Mouse (Mus musculus) liver, postnatal 0 days (tissue): ENCODE results near the gene Omd. TPM values are rescaled to one million over a fixed set of nuclear protein-coding genes. Genes with fewer than 3 reads are reported as not detected.

ENCODE experiments used
- ATAC-seq: fragments of 200-750 bp; cut with Nextera tagmentation; 2 replicates; pipeline ENCODE4 v1.8.0; 2017; ENCODE audit warnings: mild to moderate bottlenecking, moderate library complexity
- DNase-seq: peaks from one replicate; pipeline ENCODE4 v3.0.0-alpha.2; 2016
- H3K27ac ChIP-seq: fragments of 300-500 bp; sonication (generic); 2 replicates; pipeline ENCODE4 v1.5.1; 2014; ENCODE audit warnings: antibody characterized with exemption, moderate library complexity, mild to moderate bottlenecking, low read depth
- H3K27me3 ChIP-seq: fragments of 300-500 bp; sonication (generic); 2 replicates; pipeline ENCODE4 v1.6.1; 2014; ENCODE audit warnings: low read length, control low read depth, mixed read lengths; ENCODE audit not compliant: insufficient read depth
- H3K36me3 ChIP-seq: fragments of 300-500 bp; sonication (generic); replicated peaks from 2 replicates; pipeline ENCODE4 v1.6.1; 2014; ENCODE audit warnings: mild to moderate bottlenecking, control low read depth, low read length, moderate library complexity, mixed read lengths; ENCODE audit not compliant: insufficient read depth
- H3K4me1 ChIP-seq: fragments of 300-500 bp; sonication (generic); 2 replicates; pipeline ENCODE4 v1.6.1; 2014; ENCODE audit warnings: antibody characterized with exemption, mild to moderate bottlenecking, control low read depth; ENCODE audit not compliant: insufficient read depth
- H3K4me2 ChIP-seq: fragments of 300-500 bp; sonication (generic); 2 replicates; pipeline ENCODE4 v1.6.1; 2014; ENCODE audit warnings: low read depth, mild to moderate bottlenecking, low read length, moderate library complexity, mixed read lengths
- H3K4me3 ChIP-seq: fragments of 300-500 bp; sonication (generic); 2 replicates; pipeline ENCODE4 v1.5.1; 2014; ENCODE audit warnings: low read depth, low read length
- H3K9ac ChIP-seq: fragments of 300-500 bp; sonication (generic); replicated peaks from 2 replicates; pipeline ENCODE4 v1.6.1; 2014; ENCODE audit warnings: mild to moderate bottlenecking, moderate library complexity
- H3K9me3 ChIP-seq: fragments of 300-500 bp; sonication (generic); 2 replicates; pipeline ENCODE4 v1.6.1; 2016; ENCODE audit warnings: mild to moderate bottlenecking, control low read depth, low read length, mixed read lengths
- CTCF ChIP-seq: sonication (generic); IDR thresholded peaks from 2 replicates; pipeline ENCODE4 v1.5.1; 2016; ENCODE audit warnings: antibody characterized with exemption, low read depth
- EP300 ChIP-seq: IDR thresholded peaks from 2 replicates; pipeline ENCODE4 v1.6.1; 2016; ENCODE audit warnings: antibody characterized with exemption, low read depth, mild to moderate bottlenecking
- WGBS: fragments of 180-500 bp; shearing (Covaris S2); extraction: QIAGEN DNeasy Blood & Tissue Kit; methylation state at CpG from one replicate; pipeline ENCODE4 v1.1.7; 2014; ENCODE audit not compliant: insufficient replicate concordance; 5-methylcytosine and 5-hydroxymethylcytosine counted together
- polyA plus RNA-seq: library from polyadenylated mRNA; unstranded; fragments of >200 nt; fragmentation: Nextera tagmentation; extraction: Ambion mirVana; gene quantifications from 2 replicates; pipeline ENCODE4 v1.2.1, GENCODE M21; 2015

Omd gene
- polyA plus RNA-seq, 1 experiment from 2014 or later, result 0.21 TPM

DNA sequence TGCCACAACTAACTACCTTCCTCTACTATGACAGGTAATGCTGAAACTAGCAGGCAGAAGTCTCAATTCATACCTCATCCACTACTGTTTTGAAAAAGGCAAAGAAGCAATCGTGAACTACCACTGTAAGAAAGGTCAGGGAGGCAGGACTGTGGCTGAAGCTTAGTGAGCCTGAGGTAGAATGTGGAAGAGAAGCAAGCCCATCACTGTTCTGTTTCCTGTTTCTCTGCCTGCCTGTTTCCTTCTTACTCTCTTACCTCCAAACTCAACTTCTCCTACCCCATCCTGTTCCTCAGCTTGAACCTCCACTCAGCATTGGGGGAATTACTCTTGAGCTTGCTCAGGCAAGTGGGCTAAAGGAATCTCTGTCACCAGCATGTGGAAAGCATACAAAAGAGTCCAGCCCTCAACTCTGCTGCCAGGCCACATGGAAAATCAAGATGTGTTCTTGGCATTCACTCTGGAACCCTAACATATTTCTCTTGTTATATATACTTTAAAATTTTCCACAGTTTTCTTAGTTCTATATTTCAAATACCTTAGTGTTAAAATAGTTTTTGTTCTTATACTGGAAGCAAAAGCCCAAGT, 34.6 kb upstream of the Omd start:
- WGBS, result 32% methylated on average over 1 of the region's 1 CpGs
- ATAC-seq (no peak), DNase-seq (no peak)
- no peak overlapping the region for H3K27ac ChIP-seq
- H3K4me1 ChIP-seq, result no peaks in the 10 kb centered on the region
- no peak overlapping the region for H3K4me3 ChIP-seq
- H3K36me3 ChIP-seq, result no peaks in the 10 kb centered on the region
- H3K9ac ChIP-seq, result no peak overlapping the region
- H3K9me3 ChIP-seq, result no peaks in the 10 kb centered on the region
- no peak overlapping the region for H3K4me2 ChIP-seq
- H3K27me3 ChIP-seq, result no peaks in the 10 kb centered on the region
- no peak for TF ChIP-seq EP300
- no peak for TF ChIP-seq CTCF

DNA sequence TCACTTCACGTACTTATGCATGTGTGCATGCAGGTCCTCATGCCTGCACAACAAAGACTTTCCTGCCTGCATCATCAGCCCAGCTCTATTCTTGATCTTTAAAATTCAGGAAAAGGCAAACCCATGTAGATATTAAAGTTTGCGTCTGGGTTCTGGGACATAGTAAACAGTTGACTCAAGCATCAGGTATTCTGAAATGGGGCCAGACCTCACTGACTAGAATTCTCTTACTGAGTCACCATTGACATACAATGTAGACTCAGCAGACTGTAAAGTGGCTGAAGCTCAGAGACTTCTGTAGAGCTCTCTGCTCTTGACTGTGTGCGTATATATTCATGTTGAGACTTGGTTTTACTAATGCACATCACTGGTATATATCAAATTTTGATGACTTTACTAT, 32.6 kb upstream of the Omd start:
- Histone ChIP-seq H3K9ac (no peak overlapping the region), H3K27ac (no peak overlapping the region), H3K9me3 (no peaks in the 10 kb centered on the region), H3K27me3 (no peaks in the 10 kb centered on the region), H3K36me3 (no peaks in the 10 kb centered on the region), H3K4me3 (no peak overlapping the region), H3K4me2 (no peak overlapping the region), H3K4me1 (no peaks in the 10 kb centered on the region)
- ATAC-seq (no peak), DNase-seq (no peak)
- 89% methylated on average over 3 of the region's 3 CpGs for WGBS
- no peak for TF ChIP-seq CTCF
- TF ChIP-seq EP300, result no peak

DNA sequence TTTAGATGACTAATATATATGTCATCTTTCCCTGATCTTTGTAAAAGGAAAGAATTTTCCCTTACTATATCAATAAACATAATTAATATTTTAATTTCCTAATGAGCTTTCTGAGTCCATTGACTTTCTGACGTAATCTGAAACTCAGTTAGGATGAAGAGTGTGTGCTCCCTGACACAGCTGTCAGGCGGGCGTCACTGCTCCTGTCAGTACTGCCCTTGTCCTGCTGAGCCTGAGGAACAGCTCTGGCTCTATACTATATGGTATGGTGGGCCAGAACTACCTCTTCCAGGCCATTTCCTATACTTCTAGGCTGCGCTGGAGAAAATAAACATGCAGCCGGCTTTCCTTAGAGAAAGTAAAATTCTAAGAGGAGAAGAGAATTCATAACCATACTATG, 27.7 kb upstream of the Omd start:
- ATAC-seq (no peak), DNase-seq (no peak)
- H3K36me3 ChIP-seq, result no peaks in the 10 kb centered on the region
- H3K27ac ChIP-seq, result no peak overlapping the region
- no peaks in the 10 kb centered on the region for H3K27me3 ChIP-seq
- TF ChIP-seq CTCF (no peak), EP300 (no peak)
- H3K4me1 ChIP-seq, result no peaks in the 10 kb centered on the region
- no peak overlapping the region for H3K4me2 ChIP-seq
- no peak overlapping the region for H3K4me3 ChIP-seq
- no peak overlapping the region for H3K9ac ChIP-seq
- WGBS, result 82% methylated on average over 5 of the region's 5 CpGs
- no peaks in the 10 kb centered on the region for H3K9me3 ChIP-seq

DNA sequence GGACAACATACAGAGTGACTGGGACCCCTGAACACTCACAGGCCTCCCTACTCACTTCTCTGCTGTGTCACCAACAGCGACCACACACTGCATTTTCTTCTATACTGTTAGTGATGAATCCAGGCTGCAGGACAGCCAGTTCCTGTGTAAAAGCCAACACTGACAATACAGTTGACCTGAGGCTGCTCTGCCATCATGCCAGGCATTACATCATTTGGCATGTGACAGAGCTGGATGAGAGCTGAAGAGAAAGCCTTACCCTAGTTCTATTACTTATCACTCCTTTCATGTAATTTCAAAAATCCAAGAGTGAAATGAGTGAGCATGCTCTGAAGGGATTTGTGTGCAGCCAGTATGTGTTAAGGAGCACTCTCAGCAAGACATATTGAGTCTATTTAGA, 26.1 kb upstream of the Omd start:
- no peaks in the 10 kb centered on the region for H3K9me3 ChIP-seq
- 83% methylated on average over 1 of the region's 1 CpGs for WGBS
- H3K4me3 ChIP-seq, result no peak overlapping the region
- no peak for DNase-seq
- no peaks in the 10 kb centered on the region for H3K36me3 ChIP-seq
- no peaks in the 10 kb centered on the region for H3K27me3 ChIP-seq
- no peaks in the 10 kb centered on the region for H3K4me1 ChIP-seq
- no peak for TF ChIP-seq EP300
- TF ChIP-seq CTCF, result no peak
- H3K27ac ChIP-seq, result no peak overlapping the region
- no peak for ATAC-seq
- H3K9ac ChIP-seq, result no peak overlapping the region
- no peak overlapping the region for H3K4me2 ChIP-seq

DNA sequence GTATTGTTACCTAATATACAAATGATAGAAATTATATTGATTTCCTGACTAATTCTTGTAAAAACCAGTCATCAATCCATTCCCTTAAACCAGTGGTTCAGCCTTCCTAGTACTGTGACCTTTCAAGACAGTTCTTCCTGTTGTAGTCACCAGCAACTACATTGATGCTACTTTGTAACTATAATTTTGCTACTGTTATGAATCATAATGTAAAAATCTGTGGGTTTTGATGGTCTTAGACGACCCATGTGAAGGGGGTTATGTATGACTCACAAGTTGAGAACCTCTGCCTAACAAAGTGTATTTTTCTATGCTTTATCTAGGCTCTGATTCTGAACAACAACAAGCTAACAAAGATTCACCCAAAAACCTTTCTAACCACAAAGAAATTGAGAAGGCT, 25.3 kb upstream of the Omd start:
- no peak for TF ChIP-seq CTCF
- TF ChIP-seq EP300, result no peak
- Histone ChIP-seq H3K4me2 (no peak overlapping the region), H3K9ac (no peak overlapping the region), H3K36me3 (no peaks in the 10 kb centered on the region), H3K9me3 (no peaks in the 10 kb centered on the region), H3K27me3 (no peaks in the 10 kb centered on the region), H3K4me1 (no peaks in the 10 kb centered on the region), H3K27ac (no peak overlapping the region), H3K4me3 (no peak overlapping the region)
- DNase-seq (no peak), ATAC-seq (no peak)
- WGBS, result 61% methylated on average over 1 of the region's 1 CpGs

DNA sequence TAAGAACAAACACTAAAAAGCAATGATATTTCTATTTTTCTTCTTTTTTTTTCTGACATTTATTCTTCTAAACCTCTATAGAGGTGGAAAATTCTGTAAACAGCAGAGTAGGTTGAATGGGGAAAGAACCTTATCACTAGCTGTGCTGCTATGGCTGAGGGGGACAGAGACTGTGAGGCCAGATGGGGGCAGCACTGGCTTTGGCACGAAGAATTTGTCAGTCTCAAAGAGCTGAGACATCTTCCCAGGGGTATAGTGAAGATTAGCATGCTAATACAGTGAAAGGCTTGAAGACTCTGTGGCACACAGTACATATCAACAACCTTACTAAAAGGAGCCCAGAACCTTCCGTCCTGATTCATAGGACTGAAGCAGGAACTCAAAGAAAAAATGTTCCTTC, 23.1 kb upstream of the Omd start:
- Histone ChIP-seq H3K27me3 (no peaks in the 10 kb centered on the region), H3K9ac (no peak overlapping the region), H3K4me2 (no peak overlapping the region), H3K27ac (no peak overlapping the region), H3K9me3 (no peaks in the 10 kb centered on the region), H3K4me3 (no peak overlapping the region), H3K36me3 (no peaks in the 10 kb centered on the region), H3K4me1 (no peaks in the 10 kb centered on the region)
- peak; percentile 31 for DNase-seq
- TF ChIP-seq CTCF (peak; percentile 65), EP300 (no peak)
- WGBS, result 50% methylated on average over 2 of the region's 2 CpGs
- ATAC-seq, result no peak

DNA sequence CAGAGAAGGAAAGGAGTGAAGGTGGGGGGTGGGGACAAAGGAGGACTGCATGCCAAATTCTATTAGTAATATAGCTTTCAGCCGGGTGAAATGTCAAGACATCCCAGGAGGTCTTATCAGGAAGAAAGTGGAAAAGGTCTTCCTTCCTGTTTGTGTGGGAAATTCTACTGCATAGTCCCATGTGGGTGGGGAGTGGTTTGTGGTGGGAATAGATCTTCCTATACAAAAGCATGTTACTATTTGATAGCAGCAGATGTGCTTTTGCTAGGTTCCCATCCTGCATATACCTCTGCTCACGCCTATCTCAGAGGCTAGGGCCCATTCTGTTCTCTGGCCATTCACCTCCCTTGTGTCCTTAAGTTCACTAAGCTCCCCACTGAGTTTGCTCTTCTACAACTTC, 21.4 kb upstream of the Omd start:
- Histone ChIP-seq H3K36me3 (no peaks in the 10 kb centered on the region), H3K9me3 (no peaks in the 10 kb centered on the region), H3K4me2 (no peak overlapping the region), H3K9ac (no peak overlapping the region), H3K4me3 (no peak overlapping the region), H3K27ac (no peak overlapping the region), H3K4me1 (no peaks in the 10 kb centered on the region), H3K27me3 (no peaks in the 10 kb centered on the region)
- TF ChIP-seq EP300, result peak; percentile 52; the same call in 1 of the 2 replicates
- no peak for TF ChIP-seq CTCF
- ATAC-seq (peak; percentile 29; the same call in 1 of the 2 replicates), DNase-seq (no peak)
- WGBS, result 27% methylated on average over 2 of the region's 2 CpGs
